Mouse (Mus musculus) heart, postnatal 36 days (tissue): Measurements from ENCODE around the gene Tuba1b. TPM values are rescaled to one million over a fixed set of nuclear protein-coding genes. Genes with fewer than 3 reads are reported as not detected.

Experiments
- DNase-seq, 2 experiments: peaks; one replicate each; pipeline ENCODE4 v3.0.0; 2021 to 2022
- intact Hi-C: fragments of 180-260 bp; cut with DNase I; formaldehyde crosslinking; loops from one replicate; pipeline ENCODE4 v1.15.1; 2025
- total RNA-seq, 2 experiments: library from RNA; stranded (reverse); gene quantifications; 2 replicates each; pipeline ENCODE4 v1.2.3; 2021

Tuba1b gene
- total RNA-seq, 2 experiments from 2014 or later, result 130 to 145 TPM

DNA sequence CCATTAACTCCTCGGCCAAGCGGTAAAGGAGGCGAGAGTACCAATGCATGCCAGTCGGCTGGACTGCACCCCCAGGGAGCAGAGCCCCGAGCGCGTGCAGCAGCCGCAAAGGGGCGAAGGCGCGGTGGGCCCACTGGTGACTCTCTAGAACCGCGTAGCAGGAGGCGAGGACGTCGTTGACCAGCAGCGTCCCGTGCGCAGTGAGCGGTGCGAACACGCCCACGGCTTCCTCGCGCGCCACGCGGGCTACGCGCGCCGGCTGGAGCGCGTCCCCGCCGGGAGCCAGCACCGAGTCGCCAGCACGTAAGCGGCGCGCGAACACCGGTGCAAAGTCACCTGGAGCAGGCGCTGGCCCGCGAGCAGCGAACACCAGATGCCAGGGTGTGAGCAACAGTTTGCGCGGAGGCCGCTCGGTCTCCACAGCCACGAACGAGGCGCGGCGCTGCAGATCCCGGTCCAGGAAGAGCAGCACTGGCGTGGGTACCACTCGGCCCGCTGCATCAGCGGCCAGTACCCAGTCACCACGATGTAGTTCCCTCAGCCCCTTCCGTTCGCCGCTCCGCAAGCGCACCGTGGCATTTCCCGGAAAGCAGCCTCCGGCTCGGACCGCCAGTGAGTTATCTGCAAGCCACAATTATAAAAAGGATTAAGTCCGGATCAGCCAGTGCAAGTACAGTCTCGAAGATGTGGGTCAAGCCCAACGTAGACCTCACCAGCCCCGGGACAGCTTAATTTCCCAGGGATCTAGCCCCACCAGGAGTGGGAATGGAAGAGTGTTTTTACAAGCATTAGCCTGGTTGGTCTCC, 40.2 kb downstream of the Tuba1b start, which contains the start of gene Rhebl1:
TSS of gene Rhebl1 (minus strand) at position 601 of the 806 bp plus-strand sequence.
- DNase-seq, result peak; percentile 47 to 51
- intact Hi-C loops, result no loop called here

- no peak for DNase-seq
- intact Hi-C loops, result no loop called here
Measured at GRCm38 (mm10) chr15:98893036-98893435, 41.3 kb downstream of the Tuba1b start.

GRCm38 (mm10) chr15:98891907-98892606, 42.3 kb downstream of the Tuba1b start:
- DNase-seq, result peak; percentile 55 to 57
- intact Hi-C loops, result loop anchor here (1.0 kb wide), 2 partner anchors 36 to 102 kb away; no protein-coding TSS in a partner anchor

DNA sequence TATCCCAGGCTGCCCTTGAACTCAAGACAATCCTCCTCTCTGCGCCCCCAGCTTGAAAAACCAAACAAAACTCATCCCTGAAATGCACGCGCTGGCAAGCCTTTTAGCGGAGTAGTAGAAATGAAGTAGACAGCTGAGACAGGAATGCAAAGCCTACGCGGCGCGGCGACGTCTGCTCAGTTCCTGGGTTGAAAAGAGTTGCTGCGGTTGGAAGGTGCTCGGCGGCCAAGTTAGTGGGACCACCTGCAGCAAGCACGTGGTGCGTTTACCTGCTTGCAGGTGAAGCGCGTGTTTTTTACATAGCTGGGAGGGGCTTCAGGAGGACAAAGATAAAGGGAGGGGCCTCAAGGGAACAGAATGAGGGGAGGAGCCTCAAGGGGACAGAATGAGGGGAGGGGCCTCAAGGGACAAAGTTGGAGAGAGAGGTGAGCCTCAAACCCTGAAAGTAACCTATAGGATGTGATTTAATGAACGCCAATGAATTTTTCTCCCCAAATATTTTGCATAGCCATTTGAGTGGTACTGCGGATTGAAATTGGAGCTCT, 43.1 kb downstream of the Tuba1b start:
- DNase-seq, result no peak
- intact Hi-C loops, result no loop called here

- intact Hi-C loops, result no loop called here
- DNase-seq, result no peak
Measured at GRCm38 (mm10) chr15:98887526-98887925, 46.8 kb downstream of the Tuba1b start.

- no peak for DNase-seq
- intact Hi-C loops, result no loop called here
Measured at GRCm38 (mm10) chr15:98886667-98887387, 47.5 kb downstream of the Tuba1b start.

- intact Hi-C loops, result no loop called here
Measured at GRCm38 (mm10) chr15:98884106-98884505, 50.3 kb downstream of the Tuba1b start.

DNA sequence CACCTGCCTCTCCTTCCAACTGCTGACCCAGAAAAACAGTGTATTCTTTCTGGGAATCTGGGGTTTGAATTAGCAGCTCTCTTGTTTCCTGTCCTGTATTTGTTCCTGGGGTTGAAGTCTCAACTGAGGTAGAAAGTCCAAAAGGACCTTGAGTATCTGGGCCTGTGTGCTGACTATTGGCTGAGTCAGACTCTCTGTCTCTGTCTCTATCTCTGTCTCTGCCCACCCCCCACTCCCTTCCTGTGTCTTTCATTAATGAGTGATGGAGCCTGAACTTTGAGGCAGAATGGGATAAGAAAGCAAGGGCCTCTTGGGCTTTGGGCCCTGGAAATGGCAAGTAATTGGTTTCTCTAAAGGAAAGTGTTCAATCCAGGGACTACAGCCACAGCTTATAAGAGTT, 50.7 kb downstream of the Tuba1b start:
- DNase-seq, result no peak
- intact Hi-C loops, result no loop called here

More at GRCm38 (mm10) chr15:98884106-98884505, 50.3 kb downstream of the Tuba1b start:
- DNase-seq, result no peak

DNA sequence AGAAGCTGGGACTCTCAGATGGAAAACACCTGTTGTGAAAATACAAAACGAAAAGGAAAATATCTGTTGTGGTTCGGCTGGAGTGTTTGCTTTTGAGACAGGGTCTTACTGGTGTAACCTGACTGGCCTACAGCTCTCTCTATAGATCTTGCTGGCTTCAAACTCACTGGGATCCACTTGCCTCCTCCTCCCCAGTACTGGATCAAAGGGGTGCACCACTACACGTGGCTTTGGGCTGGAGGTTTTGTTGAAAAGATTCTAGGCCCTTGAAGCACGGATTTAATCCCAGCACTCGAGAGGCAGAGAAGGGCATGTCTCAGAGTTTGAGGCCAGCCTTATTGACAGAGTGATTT, 52.7 kb downstream of the Tuba1b start:
- no peak for DNase-seq
- intact Hi-C loops, result no loop called here

Other genes with a start within 250 kb of the Tuba1b start
- gene Ccdc65, start 226.4 kb downstream of the Tuba1b start, total RNA-seq, result under 1 TPM; 0.33 to 0.42 TPM
- 1 to 10 TPM; 6.2 to 6.7 TPM for gene Fkbp11, start 206.4 kb downstream of the Tuba1b start, total RNA-seq
- 10 to 100 TPM; 20.8 to 20.9 TPM for gene Arf3, start 171.4 kb downstream of the Tuba1b start, total RNA-seq
- gene Wnt10b, start 156.4 kb downstream of the Tuba1b start, total RNA-seq, result under 1 TPM; 0.27 to 0.33 TPM
- gene Wnt1, start 144.7 kb downstream of the Tuba1b start, total RNA-seq, result not detected
- under 1 TPM; 0.22 to 0.35 TPM for gene Ddn, start 125.1 kb downstream of the Tuba1b start, total RNA-seq
- gene Prkag1, start 103.0 kb downstream of the Tuba1b start, total RNA-seq, result 100 to 1,000 TPM in 1 of 2 experiments, 10 to 100 TPM in 1; 99.8 to 112 TPM
- 10 to 100 TPM; 56.9 to 60.3 TPM for gene Kmt2d, start 63.4 kb downstream of the Tuba1b start, total RNA-seq
- 1 to 10 TPM; 3.0 to 4.3 TPM for gene Rhebl1, start 40.0 kb downstream of the Tuba1b start, total RNA-seq
- gene Dhh, start 36.0 kb downstream of the Tuba1b start, total RNA-seq, result 1 to 10 TPM; 1.7 to 1.9 TPM
- gene Lmbr1l, start 16.3 kb downstream of the Tuba1b start, total RNA-seq, result 10 to 100 TPM; 15.0 TPM
- not detected for gene Gm49450, start 19.0 kb upstream of the Tuba1b start, total RNA-seq
- 10 to 100 TPM; 73.0 to 74.5 TPM for gene Tuba1a, start 19.1 kb upstream of the Tuba1b start, total RNA-seq
- 10 to 100 TPM; 29.7 to 33.9 TPM for gene Tuba1c, start 95.3 kb upstream of the Tuba1b start, total RNA-seq
- gene Prph, start 120.6 kb upstream of the Tuba1b start, total RNA-seq, result under 1 TPM; 0.14 to 0.94 TPM
- under 1 TPM; 0.33 to 0.49 TPM for gene Troap, start 140.0 kb upstream of the Tuba1b start, total RNA-seq
- not detected for gene C1ql4, start 153.3 kb upstream of the Tuba1b start, total RNA-seq
- under 1 TPM; 0.22 to 0.36 TPM for gene Dnajc22, start 158.6 kb upstream of the Tuba1b start, total RNA-seq
- gene Spats2, start 191.4 kb upstream of the Tuba1b start, total RNA-seq, result 1 to 10 TPM; 6.6 to 7.9 TPM